Mouse (Mus musculus): ENCODE results near the gene Arid1b.

DNA sequence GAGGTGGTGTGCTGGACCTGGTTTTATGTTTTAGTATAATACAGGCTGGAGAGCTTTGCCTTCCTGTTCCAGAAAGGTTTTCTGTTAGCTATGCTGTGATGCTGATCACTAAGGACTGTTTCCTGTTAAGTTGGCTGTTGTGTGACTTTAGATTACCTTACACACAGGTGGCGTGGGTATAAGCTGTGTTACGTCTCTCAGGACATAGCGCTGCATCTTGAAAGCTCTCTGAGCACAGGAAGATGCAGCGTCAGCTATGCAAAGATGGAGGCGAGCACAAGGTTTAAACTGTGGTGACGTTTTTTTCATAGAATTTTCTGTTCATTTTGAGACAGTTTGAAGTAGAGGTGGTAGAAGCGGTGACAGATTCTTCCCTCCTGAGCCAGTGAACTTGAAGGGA lies 174.5 kb downstream of the Arid1b start:
- TF ChIP-seq TAL1 (IDR thresholded peaks at IDR 0.05; ENCODE audit: low read length) (no peak), GATA1 (IDR thresholded peaks at IDR 0.05; ENCODE audit: low read length) (no peak)
